Mouse (Mus musculus): ENCODE data around the gene Gm4513. TPM values are rescaled to one million over a fixed set of nuclear protein-coding genes. Genes with fewer than 3 reads are reported as not detected.
"Not testable (repeated sequence)": the region's sequence is repeated elsewhere in the genome, so short reads cannot be mapped to it uniquely, and the experiment has no call there.

Gm4513 gene
- polyA plus RNA-seq (2017; shearing (Covaris generic)) = under 1 TPM in 1 of 2 experiments, not detected in 1; 0.28 TPM

GRCm38 (mm10) chr7:20598921-20599320 lies at the start of gene Gm4513:
Gene Gm4513, minus strand, starts transcription at chr7:20599021.
- ATAC-seq = not testable (repeated sequence)

- not testable (repeated sequence) for ATAC-seq
Observed at GRCm38 (mm10) chr7:20576141-20576540, 22.7 kb downstream of the Gm4513 start, which contains the start of gene Gm4141. Gene Gm4141, minus strand, starts transcription at chr7:20576241.

- not testable (repeated sequence) for ATAC-seq
Observed at GRCm38 (mm10) chr7:20545657-20546056, 53.2 kb downstream of the Gm4513 start, which contains the start of gene Gm5726. Gene Gm5726, minus strand, starts transcription at chr7:20545757.

Other genes starting within 250 kb of the Gm4513 start
- not detected for gene Gm5728, start 223.6 kb downstream of the Gm4513 start, polyA plus RNA-seq (2017; shearing (Covaris generic))
- not detected for gene Vmn1r100, start 181.1 kb downstream of the Gm4513 start, polyA plus RNA-seq (2017; shearing (Covaris generic))
- not detected for gene Vmn1r101, start 156.4 kb downstream of the Gm4513 start, polyA plus RNA-seq (2017; shearing (Covaris generic))
- gene Gm10670, start 124.1 kb downstream of the Gm4513 start, polyA plus RNA-seq (2017; shearing (Covaris generic)) = not detected
- gene Vmn1r103, start 88.5 kb downstream of the Gm4513 start, polyA plus RNA-seq (2017; shearing (Covaris generic)) = not detected
- gene Vmn1r104, start 65.2 kb downstream of the Gm4513 start, polyA plus RNA-seq (2017; shearing (Covaris generic)) = not detected
- gene Gm5726, start 53.3 kb downstream of the Gm4513 start, polyA plus RNA-seq (2017; shearing (Covaris generic)) = not detected
- gene Gm4141, start 22.8 kb downstream of the Gm4513 start, polyA plus RNA-seq (2017; shearing (Covaris generic)) = not detected
- gene Vmn1r107, start 69.9 kb upstream of the Gm4513 start, polyA plus RNA-seq (2017; shearing (Covaris generic)) = not detected
- gene Vmn1r111, start 104.2 kb upstream of the Gm4513 start, polyA plus RNA-seq (2017; shearing (Covaris generic)) = not detected
- gene Gm10668, start 131.6 kb upstream of the Gm4513 start, polyA plus RNA-seq (2017; shearing (Covaris generic)) = not detected
- gene Vmn1r112, start 172.2 kb upstream of the Gm4513 start, polyA plus RNA-seq (2017; shearing (Covaris generic)) = not detected
- not detected for gene Vmn1r113, start 188.3 kb upstream of the Gm4513 start, polyA plus RNA-seq (2017; shearing (Covaris generic))
- not detected for gene Vmn1r114, start 213.2 kb upstream of the Gm4513 start, polyA plus RNA-seq (2017; shearing (Covaris generic))
- gene Vmn1r115, start 246.0 kb upstream of the Gm4513 start, polyA plus RNA-seq (2017; shearing (Covaris generic)) = not detected